Mouse (Mus musculus): ENCODE results near the gene Gm39115. TPM values are rescaled to one million over a fixed set of nuclear protein-coding genes. Genes with fewer than 3 reads are reported as not detected.
A peak's percentile ranks its signal among the peaks of the same experiment; 100 is the strongest.
"Not testable (repeated sequence)": the region's sequence is repeated elsewhere in the genome, so short reads cannot be mapped to it uniquely, and the experiment has no call there.

The Gm39115 gene
- total RNA-seq, 2 experiments from 2014 or later = not detected

- Histone ChIP-seq H3K27ac (no peak overlapping the region), H3K4me3 (no peak overlapping the region)
- no peak for DNase-seq
- intact Hi-C loops (cut with DNase I) = no loop called here
- TF ChIP-seq CTCF (IDR thresholded peaks at IDR 0.05) = no peak
Measured at GRCm38 (mm10) chr7:142140696-142141095, 4.9 kb upstream of the Gm39115 start.

- TF ChIP-seq CTCF (IDR thresholded peaks at IDR 0.05) = peak; percentile 25; the same call in 1 of the 2 replicates
- H3K4me3 ChIP-seq = no peak overlapping the region
- intact Hi-C loops (cut with DNase I) = no loop called here
- no peak for DNase-seq
- H3K27ac ChIP-seq = no peak overlapping the region
Measured at GRCm38 (mm10) chr7:142134206-142134995, 1.4 kb downstream of the Gm39115 start.

- Histone ChIP-seq H3K4me3 (no peak overlapping the region), H3K27ac (no peak overlapping the region)
- no peak for TF ChIP-seq CTCF (IDR thresholded peaks at IDR 0.05)
- no peak for DNase-seq
- intact Hi-C loops (cut with DNase I) = no loop called here
Measured at GRCm38 (mm10) chr7:142128843-142129242, 7.0 kb downstream of the Gm39115 start.

GRCm38 (mm10) chr7:142120629-142121028 is 15.2 kb downstream of the Gm39115 start, which contains the start of gene Gm45618:
Gene Gm45618 (minus strand): TSS chr7:142120729.
- H3K4me3 ChIP-seq; intact Hi-C loops (cut with DNase I); DNase-seq: not testable (repeated sequence)

GRCm38 (mm10) chr7:142119632-142120031 is 16.2 kb downstream of the Gm39115 start:
- peak; percentile 39 for DNase-seq
- Histone ChIP-seq H3K27ac (no peak overlapping the region), H3K4me3 (no peak overlapping the region)
- intact Hi-C loops (cut with DNase I) = no loop called here
- TF ChIP-seq CTCF (IDR thresholded peaks at IDR 0.05) = peak; percentile 69

More at GRCm38 (mm10) chr7:142120629-142121028, 15.2 kb downstream of the Gm39115 start, which contains the start of gene Gm45618:
- not testable (repeated sequence) for H3K27ac ChIP-seq

GRCm38 (mm10) chr7:142104747-142105146 is 31.1 kb downstream of the Gm39115 start:
- no peak overlapping the region for H3K4me3 ChIP-seq
- H3K27ac ChIP-seq = no peak overlapping the region
- no peak for TF ChIP-seq CTCF (IDR thresholded peaks at IDR 0.05)
- intact Hi-C loops (cut with DNase I) = no loop called here
- no peak for DNase-seq

GRCm38 (mm10) chr7:142097776-142098175 is 38.1 kb downstream of the Gm39115 start:
- TF ChIP-seq CTCF (IDR thresholded peaks at IDR 0.05) = peak; percentile 99

GRCm38 (mm10) chr7:142096701-142097100 is 39.1 kb downstream of the Gm39115 start:
- intact Hi-C loops (cut with DNase I) = loop anchor here (1.0 to 10.0 kb wide), 5 partner anchors 25 to 192 kb away; partner anchors contain the start of gene Mob2
- no peak for DNase-seq
- TF ChIP-seq CTCF (IDR thresholded peaks at IDR 0.05) = no peak
- no peak overlapping the region for H3K4me3 ChIP-seq
- no peak overlapping the region for H3K27ac ChIP-seq

More at GRCm38 (mm10) chr7:142097776-142098175, 38.1 kb downstream of the Gm39115 start:
- peak; percentile 89 for DNase-seq
- Histone ChIP-seq H3K4me3 (no peak overlapping the region), H3K27ac (no peak overlapping the region)
- intact Hi-C loops (cut with DNase I) = loop anchor here (1.0 to 10.0 kb wide), 5 partner anchors 26 to 193 kb away; partner anchors contain the start of gene Mob2

- peak within 1 kb of the TSS; percentile 96 for H3K4me3 ChIP-seq
- TF ChIP-seq CTCF (IDR thresholded peaks at IDR 0.05) = peak; percentile 37
- DNase-seq = peak; percentile 97
- intact Hi-C loops (cut with DNase I) = loop anchor here (5.0 to 10.0 kb wide), 3 partner anchors 33 to 191 kb away; partner anchors contain the start of gene Mob2
- peak within 1 kb of the TSS; percentile 97 for H3K27ac ChIP-seq
Measured at GRCm38 (mm10) chr7:142095183-142095931, 40.5 kb downstream of the Gm39115 start, which contains the start of gene Dusp8. Gene Dusp8 (minus strand): TSS chr7:142095843.

- peak; percentile 63 for DNase-seq
- TF ChIP-seq CTCF (IDR thresholded peaks at IDR 0.05) = no peak
- Histone ChIP-seq H3K4me3 (peak overlapping the region; percentile 96), H3K27ac (peak overlapping the region; percentile 97)
- intact Hi-C loops (cut with DNase I) = loop anchor here (5.0 to 10.0 kb wide), 3 partner anchors 32 to 190 kb away; partner anchors contain the start of gene Mob2
Measured at GRCm38 (mm10) chr7:142094301-142095143, 41.3 kb downstream of the Gm39115 start.

- no peak for TF ChIP-seq CTCF (IDR thresholded peaks at IDR 0.05)
- Histone ChIP-seq H3K27ac (peak overlapping the region; percentile 97), H3K4me3 (peak overlapping the region; percentile 96)
- no peak for DNase-seq
- intact Hi-C loops (cut with DNase I) = loop anchor here (10.0 kb wide), 2 partner anchors 189 to 191 kb away; no protein-coding TSS in a partner anchor
Measured at GRCm38 (mm10) chr7:142093696-142094240, 42.1 kb downstream of the Gm39115 start.

Data from gastrocnemius, adult 2 months (tissue).